Mouse (Mus musculus): ENCODE data around the gene Nbas. TPM values are rescaled to one million over a fixed set of nuclear protein-coding genes. Genes with fewer than 3 reads are reported as not detected.

Nbas gene
- 6.9 and 11.5 TPM in 2 replicates for polyA plus RNA-seq (2012; ENCODE audit: insufficient read depth, insufficient read length, missing spikeins)

- H3K27ac ChIP-seq (replicated peaks; ENCODE audit: low read depth, low read length) = no peak within 1 kb of the TSS
- H3K4me3 ChIP-seq (ENCODE audit: insufficient read depth, low read depth, low read length) = peak within 1 kb of the TSS; percentile 98
- H3K4me1 ChIP-seq (ENCODE audit: control insufficient read depth, insufficient read depth, insufficient read length, low read length) = no peaks in the 10 kb centered on the region; the same call in 1 of the 2 replicates
Observed at GRCm38 (mm10) chr12:13268826-13269449, at the start of gene Nbas. Gene Nbas (plus strand): TSS chr12:13269133.

- H3K4me3 ChIP-seq (ENCODE audit: insufficient read depth, low read depth, low read length) = no peak overlapping the region
- no peak overlapping the region for H3K27ac ChIP-seq (replicated peaks; ENCODE audit: low read depth, low read length)
- no peaks in the 10 kb centered on the region for H3K4me1 ChIP-seq (ENCODE audit: control insufficient read depth, insufficient read depth, insufficient read length, low read length)
Observed at GRCm38 (mm10) chr12:13242453-13242852, 26.5 kb upstream of the Nbas start.

- Histone ChIP-seq H3K4me3 (ENCODE audit: insufficient read depth, low read depth, low read length) (peak within 1 kb of the TSS; percentile 96), H3K27ac (replicated peaks; ENCODE audit: low read depth, low read length) (peak within 1 kb of the TSS; percentile 45; the same call in 1 of the 2 replicates), H3K4me1 (ENCODE audit: control insufficient read depth, insufficient read depth, insufficient read length, low read length) (no peaks in the 10 kb centered on the region)
Observed at GRCm38 (mm10) chr12:13248691-13249572, 20.0 kb upstream of the Nbas start, which contains the start of gene Ddx1. Gene Ddx1 (minus strand): TSS chr12:13249213.

- Histone ChIP-seq H3K27ac (replicated peaks; ENCODE audit: low read depth, low read length) (no peak overlapping the region), H3K4me1 (ENCODE audit: control insufficient read depth, insufficient read depth, insufficient read length, low read length) (no peaks in the 10 kb centered on the region), H3K4me3 (ENCODE audit: insufficient read depth, low read depth, low read length) (peak overlapping the region; percentile 96)
Observed at GRCm38 (mm10) chr12:13249573-13249919, 19.4 kb upstream of the Nbas start.

- Histone ChIP-seq H3K4me3 (ENCODE audit: insufficient read depth, low read depth, low read length) (no peak overlapping the region), H3K27ac (replicated peaks; ENCODE audit: low read depth, low read length) (no peak overlapping the region), H3K4me1 (ENCODE audit: control insufficient read depth, insufficient read depth, insufficient read length, low read length) (no peaks in the 10 kb centered on the region)
Observed at GRCm38 (mm10) chr12:13255068-13255467, 13.9 kb upstream of the Nbas start.

GRCm38 (mm10) chr12:13255701-13256100 lies 13.2 kb upstream of the Nbas start:
- H3K4me1 ChIP-seq (ENCODE audit: control insufficient read depth, insufficient read depth, insufficient read length, low read length) = no peaks in the 10 kb centered on the region
- H3K4me3 ChIP-seq (ENCODE audit: insufficient read depth, low read depth, low read length) = no peak overlapping the region
- no peak overlapping the region for H3K27ac ChIP-seq (replicated peaks; ENCODE audit: low read depth, low read length)

- Histone ChIP-seq H3K4me3 (ENCODE audit: insufficient read depth, low read depth, low read length) (peak overlapping the region; percentile 98), H3K4me1 (ENCODE audit: control insufficient read depth, insufficient read depth, insufficient read length, low read length) (no peaks in the 10 kb centered on the region; the same call in 1 of the 2 replicates), H3K27ac (replicated peaks; ENCODE audit: low read depth, low read length) (no peak overlapping the region)
Observed at GRCm38 (mm10) chr12:13268412-13268811, 521 bp upstream of the Nbas start.

- Histone ChIP-seq H3K4me1 (ENCODE audit: control insufficient read depth, insufficient read depth, insufficient read length, low read length) (no peaks in the 10 kb centered on the region; the same call in 1 of the 2 replicates), H3K4me3 (ENCODE audit: insufficient read depth, low read depth, low read length) (peak overlapping the region; percentile 98), H3K27ac (replicated peaks; ENCODE audit: low read depth, low read length) (no peak overlapping the region)
Observed at GRCm38 (mm10) chr12:13269570-13270390, 847 bp downstream of the Nbas start.

GRCm38 (mm10) chr12:13291453-13291852 lies 22.5 kb downstream of the Nbas start:
- H3K27ac ChIP-seq (replicated peaks; ENCODE audit: low read depth, low read length) = no peak overlapping the region
- H3K4me3 ChIP-seq (ENCODE audit: insufficient read depth, low read depth, low read length) = no peak overlapping the region
- no peaks in the 10 kb centered on the region for H3K4me1 ChIP-seq (ENCODE audit: control insufficient read depth, insufficient read depth, insufficient read length, low read length)

GRCm38 (mm10) chr12:13293421-13293881 lies 24.5 kb downstream of the Nbas start:
- Histone ChIP-seq H3K27ac (replicated peaks; ENCODE audit: low read depth, low read length) (no peak overlapping the region), H3K4me3 (ENCODE audit: insufficient read depth, low read depth, low read length) (no peak overlapping the region), H3K4me1 (ENCODE audit: control insufficient read depth, insufficient read depth, insufficient read length, low read length) (no peaks in the 10 kb centered on the region)

GRCm38 (mm10) chr12:13303037-13303436 lies 34.1 kb downstream of the Nbas start:
- Histone ChIP-seq H3K27ac (replicated peaks; ENCODE audit: low read depth, low read length) (no peak overlapping the region), H3K4me3 (ENCODE audit: insufficient read depth, low read depth, low read length) (no peak overlapping the region), H3K4me1 (ENCODE audit: control insufficient read depth, insufficient read depth, insufficient read length, low read length) (no peaks in the 10 kb centered on the region)

- H3K4me1 ChIP-seq (ENCODE audit: control insufficient read depth, insufficient read depth, insufficient read length, low read length) = no peaks in the 10 kb centered on the region
- no peak overlapping the region for H3K4me3 ChIP-seq (ENCODE audit: insufficient read depth, low read depth, low read length)
- H3K27ac ChIP-seq (replicated peaks; ENCODE audit: low read depth, low read length) = no peak overlapping the region
Observed at GRCm38 (mm10) chr12:13313966-13314365, 45.0 kb downstream of the Nbas start.

GRCm38 (mm10) chr12:13314384-13314783 lies 45.5 kb downstream of the Nbas start:
- Histone ChIP-seq H3K4me3 (ENCODE audit: insufficient read depth, low read depth, low read length) (no peak overlapping the region), H3K4me1 (ENCODE audit: control insufficient read depth, insufficient read depth, insufficient read length, low read length) (no peaks in the 10 kb centered on the region), H3K27ac (replicated peaks; ENCODE audit: low read depth, low read length) (no peak overlapping the region)

GRCm38 (mm10) chr12:13315081-13315480 lies 46.1 kb downstream of the Nbas start:
- Histone ChIP-seq H3K4me3 (ENCODE audit: insufficient read depth, low read depth, low read length) (no peak overlapping the region), H3K27ac (replicated peaks; ENCODE audit: low read depth, low read length) (no peak overlapping the region), H3K4me1 (ENCODE audit: control insufficient read depth, insufficient read depth, insufficient read length, low read length) (no peaks in the 10 kb centered on the region)

- no peak overlapping the region for H3K4me3 ChIP-seq (ENCODE audit: insufficient read depth, low read depth, low read length)
- H3K4me1 ChIP-seq (ENCODE audit: control insufficient read depth, insufficient read depth, insufficient read length, low read length) = no peaks in the 10 kb centered on the region
- no peak overlapping the region for H3K27ac ChIP-seq (replicated peaks; ENCODE audit: low read depth, low read length)
Observed at GRCm38 (mm10) chr12:13342535-13342934, 73.6 kb downstream of the Nbas start.
